Mouse (Mus musculus): ENCODE results near the gene Dgcr2. TPM values are rescaled to one million over a fixed set of nuclear protein-coding genes. Genes with fewer than 3 reads are reported as not detected.

Gene Dgcr2
- polyA plus RNA-seq, 1 experiment from 2014 or later, result 105 TPM

DNA sequence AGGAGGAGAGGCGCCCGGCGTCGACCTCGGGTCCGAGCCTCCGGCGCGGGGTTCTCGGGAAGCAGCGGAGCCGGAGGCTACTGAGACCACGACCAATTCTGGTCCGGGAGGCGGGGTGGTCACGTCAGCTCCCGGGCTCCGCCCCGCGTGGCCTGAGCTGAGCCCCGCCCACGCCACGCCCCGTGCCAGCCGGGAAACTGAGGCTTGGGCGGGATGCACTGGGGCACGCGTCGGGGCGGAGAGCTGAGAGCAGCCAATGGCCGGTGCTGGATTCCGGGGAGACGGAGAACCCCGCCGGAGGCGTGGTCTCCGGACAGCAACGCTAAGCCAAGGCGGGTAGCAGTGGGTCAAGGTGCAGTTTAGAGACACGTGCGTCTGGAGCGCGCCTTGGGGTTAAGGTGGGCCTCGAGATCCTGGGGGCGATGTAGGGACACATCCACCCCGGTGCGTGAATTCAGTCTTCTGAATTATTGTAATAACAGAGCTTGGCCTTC is 29.8 kb upstream of the Dgcr2 start, which contains the start of gene Slc25a1:
Gene Slc25a1 (minus strand): TSS at position 133 of the 494 bp plus-strand sequence.
- peak within 1 kb of the TSS; percentile 82 for H3K4me3 ChIP-seq (ENCODE audit: low read depth, low read length)
- WGBS, result 0% methylated on average over 47 of the region's 47 CpGs
- no peaks in the 10 kb centered on the region for H3K27me3 ChIP-seq (ENCODE audit: insufficient read depth, low read length)
- H3K9ac ChIP-seq, result peak within 1 kb of the TSS; percentile 72
- peak; percentile 78 for ATAC-seq (ENCODE audit: insufficient read depth)
- H3K4me2 ChIP-seq, result peak within 1 kb of the TSS; percentile 97
- 0 out of 2 replicates have a peak, but pooled peaks cover 6% of the 10 kb centered on the region for H3K4me1 ChIP-seq (ENCODE audit: insufficient read depth)
- H3K27ac ChIP-seq (ENCODE audit: low read depth), result peak within 1 kb of the TSS; percentile 82
- TF ChIP-seq CTCF (IDR thresholded peaks at IDR 0.05; ENCODE audit: low read depth), result no peak
- H3K9me3 ChIP-seq (ENCODE audit: low read depth, low read length), result no peaks in the 10 kb centered on the region
- H3K36me3 ChIP-seq (ENCODE audit: insufficient read depth), result peaks cover 10% of the 10 kb centered on the region; the same call in 1 of the 2 replicates
- peak; percentile 87 for DNase-seq

DNA sequence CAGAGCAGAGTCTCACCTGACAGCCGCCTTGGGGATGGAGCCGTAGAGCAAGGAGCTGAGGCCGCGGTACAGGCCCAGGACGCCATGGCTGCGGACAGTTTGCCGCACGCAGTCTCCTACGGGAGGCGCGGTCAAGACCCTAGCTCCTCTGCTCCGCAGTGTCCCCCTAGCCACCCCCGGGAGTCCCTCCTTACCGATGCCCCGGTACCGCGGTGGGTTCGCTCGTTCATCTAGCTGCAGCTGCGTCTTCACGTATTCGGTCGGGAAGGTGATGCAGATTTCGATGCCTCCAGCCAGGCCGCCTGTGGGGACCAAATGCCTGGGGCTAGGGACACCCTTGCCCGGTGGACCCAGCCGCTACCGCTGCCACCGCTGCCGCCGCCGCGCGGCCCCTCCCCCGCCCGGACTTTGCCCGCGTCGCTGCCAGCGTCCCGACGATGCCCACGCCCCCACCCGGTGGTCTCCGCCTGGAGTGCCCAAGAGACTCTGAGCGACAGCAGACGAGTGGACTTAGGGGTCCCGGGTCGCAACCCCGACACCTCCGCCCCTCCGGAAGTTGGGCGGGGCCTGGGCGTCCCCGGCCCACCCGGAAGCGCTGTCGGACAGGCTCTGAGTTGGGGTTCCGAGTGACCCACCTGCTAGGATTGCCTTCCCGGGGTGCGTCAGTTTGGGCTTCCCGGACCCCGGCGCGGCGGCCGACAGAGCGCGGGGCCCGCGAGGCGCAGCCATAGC is 29.2 kb upstream of the Dgcr2 start:
- H3K36me3 ChIP-seq (ENCODE audit: insufficient read depth), result peaks cover 10% of the 10 kb centered on the region; the same call in 1 of the 2 replicates
- DNase-seq, result peak; percentile 64

DNA sequence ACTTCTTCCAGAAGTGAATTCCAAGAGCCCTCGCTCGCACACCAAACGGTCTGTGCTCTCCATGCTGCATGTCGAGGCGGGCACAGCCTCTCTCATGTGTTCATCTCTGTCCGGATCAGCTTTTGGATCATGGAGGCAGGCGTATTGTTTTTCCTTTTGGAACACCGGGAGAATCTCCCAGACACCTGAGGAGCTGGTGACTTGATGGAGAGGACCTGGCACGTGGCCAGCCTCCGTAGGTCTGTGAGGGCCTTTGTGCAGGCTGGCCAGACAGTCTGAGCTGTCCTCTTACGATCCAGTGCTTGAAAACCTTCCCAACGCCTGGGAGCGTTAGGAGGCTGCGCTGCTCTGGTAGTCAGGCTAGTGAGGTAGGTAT is 23.8 kb upstream of the Dgcr2 start:
- DNase-seq, result no peak
- peaks cover 10% of the 10 kb centered on the region; the same call in 1 of the 2 replicates for H3K36me3 ChIP-seq (ENCODE audit: insufficient read depth)
- no peak for TF ChIP-seq CTCF (IDR thresholded peaks at IDR 0.05; ENCODE audit: low read depth)
- H3K9me3 ChIP-seq (ENCODE audit: low read depth, low read length), result no peaks in the 10 kb centered on the region
- H3K9ac ChIP-seq, result peak overlapping the region; percentile 89
- ATAC-seq (ENCODE audit: insufficient read depth), result peak; percentile 16; the same call in 1 of the 2 replicates
- WGBS, result under 1% methylated on average over 14 of the region's 14 CpGs
- H3K4me3 ChIP-seq (ENCODE audit: low read depth, low read length), result peak overlapping the region; percentile 80
- H3K4me1 ChIP-seq (ENCODE audit: insufficient read depth), result peaks cover 15% of the 10 kb centered on the region; the same call in 1 of the 2 replicates
- peak overlapping the region; percentile 84 for H3K27ac ChIP-seq (ENCODE audit: low read depth)
- peaks cover 24% of the 10 kb centered on the region for H3K27me3 ChIP-seq (ENCODE audit: insufficient read depth, low read length)
- peak overlapping the region; percentile 98 for H3K4me2 ChIP-seq

More for the DNA sequence above, 29.2 kb upstream of the Dgcr2 start:
- Histone ChIP-seq H3K27ac (ENCODE audit: low read depth) (peak overlapping the region; percentile 82), H3K9me3 (ENCODE audit: low read depth, low read length) (no peaks in the 10 kb centered on the region), H3K9ac (peak overlapping the region; percentile 72), H3K4me1 (ENCODE audit: insufficient read depth) (0 out of 2 replicates have a peak, but pooled peaks cover 7% of the 10 kb centered on the region), H3K4me3 (ENCODE audit: low read depth, low read length) (peak overlapping the region; percentile 82), H3K4me2 (peak overlapping the region; percentile 97), H3K27me3 (ENCODE audit: insufficient read depth, low read length) (no peaks in the 10 kb centered on the region)
- peak; percentile 49 for ATAC-seq (ENCODE audit: insufficient read depth)
- 2% methylated on average over 66 of the region's 72 CpGs for WGBS
- TF ChIP-seq CTCF (IDR thresholded peaks at IDR 0.05; ENCODE audit: low read depth), result no peak

DNA sequence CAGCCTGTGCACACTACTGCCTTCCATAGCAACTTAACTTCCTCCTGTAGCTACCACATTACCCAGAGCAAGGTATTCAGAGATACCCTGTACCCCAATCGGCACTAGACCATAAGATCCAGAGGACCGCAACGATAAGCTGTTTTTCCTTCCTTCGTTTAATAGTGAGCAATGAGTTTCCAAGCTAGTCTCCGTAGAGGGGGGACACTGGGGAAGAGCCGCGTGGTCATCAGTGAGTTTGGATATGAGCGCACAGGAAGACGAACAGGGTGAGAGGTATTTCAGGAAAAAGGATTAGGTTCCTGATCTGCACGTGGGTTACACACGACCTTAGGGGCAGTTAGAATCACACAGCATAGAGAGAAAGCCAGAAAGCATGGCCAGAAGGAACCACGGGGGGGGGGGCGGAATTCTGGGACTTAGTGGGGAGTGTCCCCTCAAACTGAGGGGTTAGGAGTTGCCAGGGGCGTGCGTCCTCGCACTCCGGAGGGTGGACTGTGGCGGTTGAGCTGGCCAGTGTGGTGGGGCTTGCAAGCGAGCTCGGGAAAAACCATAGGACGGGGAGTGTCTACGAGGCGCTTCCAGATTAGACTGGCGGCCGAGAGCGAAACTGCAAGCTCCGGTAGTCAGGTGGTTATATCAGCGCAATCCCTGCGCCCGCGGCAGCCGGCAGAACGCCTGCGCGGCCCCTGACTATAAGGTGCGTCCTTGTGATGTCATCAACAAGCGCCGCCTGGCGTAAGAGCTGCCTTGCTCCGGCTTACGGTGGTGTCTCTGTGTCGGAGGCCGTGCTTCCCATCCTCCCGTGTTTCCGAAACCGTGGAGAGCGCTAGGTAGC is 23.2 kb upstream of the Dgcr2 start:
- Histone ChIP-seq H3K4me2 (peak overlapping the region; percentile 98), H3K36me3 (ENCODE audit: insufficient read depth) (peaks cover 10% of the 10 kb centered on the region; the same call in 1 of the 2 replicates), H3K4me3 (ENCODE audit: low read depth, low read length) (peak overlapping the region; percentile 80), H3K4me1 (ENCODE audit: insufficient read depth) (peaks cover 10% of the 10 kb centered on the region; the same call in 1 of the 2 replicates), H3K9me3 (ENCODE audit: low read depth, low read length) (no peaks in the 10 kb centered on the region), H3K9ac (peak overlapping the region; percentile 89), H3K27me3 (ENCODE audit: insufficient read depth, low read length) (peaks cover 30% of the 10 kb centered on the region), H3K27ac (ENCODE audit: low read depth) (peak overlapping the region; percentile 84)
- DNase-seq (peak; percentile 99), ATAC-seq (ENCODE audit: insufficient read depth) (peak; percentile 94)
- WGBS, result 2% methylated on average over 47 of the region's 47 CpGs
- peak; percentile 71 for TF ChIP-seq CTCF (IDR thresholded peaks at IDR 0.05; ENCODE audit: low read depth)

DNA sequence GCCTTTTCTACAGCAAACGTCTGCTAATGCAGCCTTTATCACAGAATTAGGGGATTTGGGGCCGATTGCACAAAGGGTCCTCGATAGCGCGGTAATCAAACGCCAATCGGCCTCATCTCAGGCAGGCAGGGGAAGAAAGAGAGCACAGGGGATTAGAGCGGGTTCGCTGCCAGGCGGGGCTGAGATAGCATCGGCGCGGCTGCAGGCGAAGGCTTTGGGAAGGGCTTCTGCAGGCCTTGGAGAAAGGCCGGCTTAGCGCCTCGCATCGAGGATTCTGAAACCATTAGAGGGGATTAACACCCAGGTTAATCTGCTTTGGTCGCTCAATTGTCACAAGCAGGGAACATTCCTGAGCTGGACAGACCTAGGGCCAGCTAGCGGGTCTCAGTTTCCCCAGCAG is 22.2 kb upstream of the Dgcr2 start:
- H3K9ac ChIP-seq, result peak overlapping the region; percentile 37
- H3K4me2 ChIP-seq, result peak overlapping the region; percentile 98
- H3K27me3 ChIP-seq (ENCODE audit: insufficient read depth, low read length), result peaks cover 40% of the 10 kb centered on the region
- peaks cover 7% of the 10 kb centered on the region; the same call in 1 of the 2 replicates for H3K36me3 ChIP-seq (ENCODE audit: insufficient read depth)
- DNase-seq (no peak), ATAC-seq (ENCODE audit: insufficient read depth) (no peak)
- no peak for TF ChIP-seq CTCF (IDR thresholded peaks at IDR 0.05; ENCODE audit: low read depth)
- no peak overlapping the region for H3K4me3 ChIP-seq (ENCODE audit: low read depth, low read length)
- no peaks in the 10 kb centered on the region for H3K9me3 ChIP-seq (ENCODE audit: low read depth, low read length)
- WGBS, result 11% methylated on average over 20 of the region's 20 CpGs
- H3K4me1 ChIP-seq (ENCODE audit: insufficient read depth), result peaks cover 10% of the 10 kb centered on the region; the same call in 1 of the 2 replicates
- H3K27ac ChIP-seq (ENCODE audit: low read depth), result no peak overlapping the region

DNA sequence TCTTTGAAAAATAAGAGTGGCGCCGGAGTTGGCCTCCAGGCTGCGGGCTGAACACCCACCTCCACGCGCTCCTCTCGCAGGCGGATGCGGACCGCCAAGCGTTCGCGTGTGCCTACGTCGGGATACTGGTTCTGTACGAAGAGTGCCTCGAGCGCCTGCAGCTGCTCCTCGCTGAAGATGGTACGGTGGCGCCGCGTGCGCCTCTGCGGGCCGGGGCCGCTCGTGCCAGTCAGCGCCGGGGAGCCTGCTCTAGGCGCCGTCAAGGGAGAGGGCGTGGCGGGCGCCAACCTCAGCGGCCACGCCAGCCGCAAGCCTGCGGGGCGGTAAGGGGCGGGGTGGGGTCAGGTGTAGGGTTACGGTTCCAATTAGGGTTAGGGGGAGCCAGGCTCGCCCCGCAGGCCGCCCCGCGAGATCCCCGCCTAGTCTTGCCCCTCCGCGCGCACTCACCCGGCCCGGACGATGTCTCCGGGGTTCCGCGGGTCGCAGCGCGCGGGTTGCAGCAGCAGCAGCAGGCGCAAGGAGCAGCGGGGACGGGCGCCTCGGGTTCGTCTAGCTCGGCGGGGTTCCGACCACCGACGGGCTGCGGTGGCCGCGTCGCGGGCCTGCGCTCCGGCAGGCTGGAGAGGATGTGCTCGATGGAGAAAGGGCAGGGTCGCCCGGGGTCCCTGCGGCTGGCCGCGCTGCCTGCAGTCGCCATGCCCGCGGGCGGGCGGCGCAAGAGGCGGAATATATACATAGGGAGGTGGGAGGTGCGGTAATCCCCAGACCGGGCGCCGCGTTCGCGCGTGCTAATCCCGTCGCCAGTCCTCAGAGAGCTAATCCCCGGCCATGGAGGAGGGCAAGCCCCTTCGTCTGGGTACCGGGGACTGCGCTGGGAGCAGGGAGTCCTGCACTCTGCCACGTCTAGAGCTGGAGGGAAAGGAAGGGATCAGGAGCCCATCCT is 16.2 kb upstream of the Dgcr2 start, which contains the start of gene Gsc2:
Gene Gsc2 (minus strand): TSS at position 753 of the 943 bp plus-strand sequence.
- Histone ChIP-seq H3K4me2 (peak within 1 kb of the TSS; percentile 72), H3K4me3 (ENCODE audit: low read depth, low read length) (peak within 1 kb of the TSS; percentile 37), H3K9me3 (ENCODE audit: low read depth, low read length) (no peaks in the 10 kb centered on the region), H3K27ac (ENCODE audit: low read depth) (no peak within 1 kb of the TSS), H3K36me3 (ENCODE audit: insufficient read depth) (no peaks in the 10 kb centered on the region), H3K4me1 (ENCODE audit: insufficient read depth) (0 out of 2 replicates have a peak, but pooled peaks cover 5% of the 10 kb centered on the region), H3K27me3 (ENCODE audit: insufficient read depth, low read length) (peaks cover 63% of the 10 kb centered on the region), H3K9ac (peak within 1 kb of the TSS; percentile 18; the same call in 1 of the 2 replicates)
- DNase-seq, result peak; percentile 48
- ATAC-seq (ENCODE audit: insufficient read depth), result no peak
- under 1% methylated on average over 104 of the region's 106 CpGs for WGBS
- TF ChIP-seq CTCF (IDR thresholded peaks at IDR 0.05; ENCODE audit: low read depth), result no peak

All from lung, embryonic 14.5 days (tissue).